Mouse (Mus musculus) CH12.LX (cell line): ENCODE measurements around the gene Gm12830. TPM values are rescaled to one million over a fixed set of nuclear protein-coding genes. Genes with fewer than 3 reads are reported as not detected.

Experiments used
- DNase-seq: peaks from one replicate; pipeline ENCODE4 v3.0.0-alpha.2; 2013; ENCODE audit errors: extremely low read depth
- H3K27ac ChIP-seq: 2 replicates; pipeline ENCODE4 v1.5.1; 2012; ENCODE audit warnings: low read depth, mild to moderate bottlenecking, control low read depth, moderate library complexity; ENCODE audit not compliant: insufficient read depth
- H3K27me3 ChIP-seq: replicated peaks from 2 replicates; pipeline ENCODE3; 2012; ENCODE audit warnings: inconsistent platforms
- H3K36me3 ChIP-seq, 2 experiments: replicated peaks in 1 of 2; 2 replicates each; pipeline versions ENCODE3 to v1.6.1; 2012; ENCODE audit warnings: inconsistent platforms in 1 of 2, low read length in 1 of 2, mild to moderate bottlenecking in 1 of 2, mixed read lengths in 1 of 2, moderate library complexity in 1 of 2; ENCODE audit not compliant: control insufficient read depth in 1 of 2, insufficient read depth in 1 of 2
- H3K4me1 ChIP-seq, 2 experiments: 2 replicates each; pipeline ENCODE4 v1.6.1; 2012; ENCODE audit warnings: inconsistent platforms in 1 of 2, moderate library complexity in 1 of 2; ENCODE audit not compliant: insufficient read depth in 2 of 2, control insufficient read depth in 1 of 2
- H3K4me2 ChIP-seq: 2 replicates; pipeline ENCODE4 v1.6.1; 2012; ENCODE audit warnings: low read depth, mild to moderate bottlenecking, control low read depth; ENCODE audit not compliant: poor library complexity, insufficient read depth, severe bottlenecking
- H3K4me3 ChIP-seq, 3 experiments: fragments of 150-350 bp in 1 of 3; sonication (generic) in 1 of 3; replicated peaks in 1 of 3; 2 replicates each; pipeline versions ENCODE3 to v1.5.1; 2011 to 2012; ENCODE audit warnings: low read depth in 2 of 3, low read length in 2 of 3, mild to moderate bottlenecking in 2 of 3, moderate library complexity in 2 of 3, control low read depth in 1 of 3, improper control_type of control experiment in 1 of 3, inconsistent platforms in 1 of 3, mixed read lengths in 1 of 3; ENCODE audit not compliant: poor library complexity in 1 of 3
- H3K79me2 ChIP-seq: replicated peaks from 2 replicates; pipeline ENCODE4 v1.6.1; 2012; ENCODE audit warnings: mild to moderate bottlenecking, moderate library complexity; ENCODE audit not compliant: control insufficient read depth, poor library complexity, insufficient read depth, severe bottlenecking; ENCODE audit errors: extremely low read depth
- H3K9ac ChIP-seq: 2 replicates; pipeline ENCODE4 v1.6.1; 2012; ENCODE audit warnings: low read depth, mild to moderate bottlenecking, control low read depth, moderate library complexity; ENCODE audit not compliant: insufficient read depth
- H3K9me3 ChIP-seq: replicated peaks from 2 replicates; pipeline ENCODE3; 2012; ENCODE audit warnings: low read length, inconsistent platforms, mixed read lengths
- BHLHE40 ChIP-seq: IDR thresholded peaks from 2 replicates; pipeline ENCODE4 v1.6.1; 2011; ENCODE audit warnings: mild to moderate bottlenecking, low read depth, low read length, improper control_type of control experiment
- E2F4 ChIP-seq: IDR thresholded peaks from 2 replicates; pipeline ENCODE4 v1.6.1; 2011; ENCODE audit warnings: low read depth, low read length, improper control_type of control experiment; ENCODE audit not compliant: insufficient replicate concordance
- EP300 ChIP-seq: IDR thresholded peaks from 2 replicates; pipeline ENCODE4 v1.6.1; 2011; ENCODE audit warnings: low read length, improper control_type of control experiment
- ETS1 ChIP-seq: conservative IDR thresholded peaks from 2 replicates; pipeline ENCODE4 v1.6.1; 2012; ENCODE audit warnings: low read depth, mild to moderate bottlenecking, inconsistent platforms, low read length, improper control_type of control experiment, moderate library complexity
- GABPA ChIP-seq: IDR thresholded peaks from 2 replicates; pipeline ENCODE4 v1.6.1; 2012; ENCODE audit warnings: low read depth, low read length, improper control_type of control experiment, inconsistent platforms; ENCODE audit not compliant: insufficient replicate concordance
- HCFC1 ChIP-seq: IDR thresholded peaks from 2 replicates; pipeline ENCODE4 v1.6.1; 2012; ENCODE audit warnings: low read depth, mild to moderate bottlenecking, inconsistent platforms, low read length, improper control_type of control experiment
- IRF4 ChIP-seq: IDR thresholded peaks from 2 replicates; pipeline ENCODE4 v1.6.1; 2014; ENCODE audit warnings: low read depth, mild to moderate bottlenecking, inconsistent platforms, low read length, improper control_type of control experiment
- JUND ChIP-seq: conservative IDR thresholded peaks from 2 replicates; pipeline ENCODE4 v1.6.1; 2011; ENCODE audit warnings: low read depth, low read length, improper control_type of control experiment
- KAT2A ChIP-seq: IDR thresholded peaks from 2 replicates; pipeline ENCODE4 v1.6.1; 2012; ENCODE audit warnings: low read length, improper control_type of control experiment, inconsistent platforms; ENCODE audit not compliant: insufficient replicate concordance
- MAX ChIP-seq: IDR thresholded peaks from 2 replicates; pipeline ENCODE4 v1.6.1; 2011; ENCODE audit warnings: low read length, improper control_type of control experiment
- MAZ ChIP-seq: IDR thresholded peaks from 2 replicates; pipeline ENCODE4 v1.6.1; 2012; ENCODE audit warnings: low read depth, mild to moderate bottlenecking, inconsistent platforms, low read length, improper control_type of control experiment, moderate library complexity
- MEF2A ChIP-seq: IDR thresholded peaks from 2 replicates; pipeline ENCODE4 v1.6.1; 2014; ENCODE audit warnings: low read depth, mild to moderate bottlenecking, inconsistent platforms, low read length, improper control_type of control experiment, borderline replicate concordance
- NELFE ChIP-seq: IDR thresholded peaks from 2 replicates; pipeline ENCODE4 v1.6.1; 2011; ENCODE audit warnings: low read depth, low read length, improper control_type of control experiment
- NRF1 ChIP-seq: IDR thresholded peaks from 2 replicates; pipeline ENCODE4 v1.6.1; 2014; ENCODE audit warnings: low read depth, mild to moderate bottlenecking, inconsistent platforms, low read length, improper control_type of control experiment, moderate library complexity
- POLR2AphosphoS2 ChIP-seq: IDR thresholded peaks from 2 replicates; pipeline ENCODE4 v1.6.1; 2011; ENCODE audit warnings: low read depth, low read length, improper control_type of control experiment
- RAD21 ChIP-seq: IDR thresholded peaks from 2 replicates; pipeline ENCODE4 v1.6.1; 2011; ENCODE audit warnings: low read depth, mild to moderate bottlenecking, low read length, improper control_type of control experiment, moderate library complexity
- RCOR1 ChIP-seq: conservative IDR thresholded peaks from 2 replicates; pipeline ENCODE4 v1.6.1; 2012; ENCODE audit warnings: low read depth, mild to moderate bottlenecking, inconsistent platforms, low read length, improper control_type of control experiment
- TBP ChIP-seq: conservative IDR thresholded peaks from 2 replicates; pipeline ENCODE4 v1.6.1; 2011; ENCODE audit warnings: low read depth, low read length, improper control_type of control experiment
- USF2 ChIP-seq: conservative IDR thresholded peaks from 2 replicates; pipeline ENCODE4 v1.6.1; 2011; ENCODE audit warnings: low read depth, low read length, improper control_type of control experiment
- ZKSCAN1 ChIP-seq: IDR thresholded peaks from 2 replicates; pipeline ENCODE4 v1.6.1; 2012; ENCODE audit warnings: low read depth, inconsistent platforms, low read length, improper control_type of control experiment, borderline replicate concordance
- ZNF384 ChIP-seq: IDR thresholded peaks from 2 replicates; pipeline ENCODE4 v1.6.1; 2012; ENCODE audit warnings: low read depth, low read length, improper control_type of control experiment, inconsistent platforms
- dilution Hi-C: fragments of 300-500 bp; cut with MboI; formaldehyde crosslinking; loops from 2 replicates; pipeline ENCODE4 v1.14.3; 2020; ENCODE audit warnings: low sequenced_read_pairs; ENCODE audit not compliant: extremely low pct_unique_long_range_greater_than_20kb, extremely low pct_ligation_motif_present
- in situ Hi-C: fragments of 300-500 bp; cut with MboI; formaldehyde crosslinking; loops from 3 replicates; pipeline ENCODE4 v1.14.3; 2019; ENCODE audit warnings: low sequenced_read_pairs, low pct_ligation_motif_present, low pct_unique_long_range_greater_than_20kb, mixed read lengths
- polyA plus RNA-seq: library from polyadenylated mRNA; unstranded; fragments of >175 nt; gene quantifications from 2 replicates; pipeline ENCODE4 v1.2.1, GENCODE M21; 2012; ENCODE audit warnings: low read depth; ENCODE audit not compliant: insufficient read length
- total RNA-seq, 2 experiments: library from RNA; depleted of rRNA; stranded (reverse); fragments of 300-350 nt in 1 of 2; fragments of >200 nt in 1 of 2; gene quantifications; 2 replicates each; pipeline ENCODE4 v1.2.3; 2012 to 2014

Gm12830 gene
- total and polyA plus RNA-seq, 3 experiments: not detected

- Histone ChIP-seq H3K79me2 (no peaks in the 10 kb centered on the region), H3K4me1 (0 out of 4 replicates have a peak, but pooled peaks cover 0 to 2% of the 10 kb centered on the region in 2 experiments), H3K4me3 (no peak overlapping the region), H3K4me2 (no peak overlapping the region), H3K36me3 (no peaks in the 10 kb centered on the region), H3K9ac (no peak overlapping the region), H3K27ac (no peak overlapping the region), H3K9me3 (no peaks in the 10 kb centered on the region), H3K27me3 (peaks cover 51% of the 10 kb centered on the region)
- in situ Hi-C loops: no loop called here
- dilution Hi-C loops: no loop called here
- no peak for DNase-seq
- TF ChIP-seq ZKSCAN1 (no peak), ZNF384 (no peak), HCFC1 (no peak), BHLHE40 (no peak), RCOR1 (no peak), POLR2AphosphoS2 (no peak), MAZ (no peak), USF2 (no peak), EP300 (no peak), NELFE (no peak), E2F4 (no peak), MEF2A (no peak), JUND (no peak), ETS1 (no peak), KAT2A (no peak), NRF1 (no peak), IRF4 (no peak), MAX (no peak), RAD21 (no peak), TBP (no peak)
Measured at GRCm38 (mm10) chr4:114777625-114778202, 43.8 kb upstream of the Gm12830 start.

- H3K4me3 ChIP-seq: no peak overlapping the region
- H3K79me2 ChIP-seq: no peaks in the 10 kb centered on the region
- no peak overlapping the region for H3K9ac ChIP-seq
- TF ChIP-seq GABPA: no peak
- no peak for TF ChIP-seq ZNF384
- TF ChIP-seq, all 38 proteins: peak for 0
- no peaks in the 10 kb centered on the region for H3K36me3 ChIP-seq
- H3K27ac ChIP-seq: no peak overlapping the region
- H3K4me2 ChIP-seq: no peak overlapping the region
- in situ Hi-C loops (no loop called here), dilution Hi-C loops (no loop called here)
- no peak for DNase-seq
- peaks cover 60% of the 10 kb centered on the region for H3K27me3 ChIP-seq
- no peaks in the 10 kb centered on the region for H3K9me3 ChIP-seq
- H3K4me1 ChIP-seq: no peaks in the 10 kb centered on the region
Measured at GRCm38 (mm10) chr4:114778716-114779474, 42.6 kb upstream of the Gm12830 start.
